Mouse (Mus musculus) lung, embryonic 16.5 days (tissue): ENCODE measurements at regions not wholly inside any gene's neighbourhood (a gene's known extent, or its start where the extent isn't known, plus 50 kb on each side); places are given as distances from the start of the nearest gene placed in this dataset.

Experiments
- ATAC-seq: fragments of 200-750 bp; cut with Nextera tagmentation; 2 replicates; pipeline ENCODE4 v1.8.0; 2017; ENCODE audit warnings: low read depth, mild to moderate bottlenecking, moderate library complexity
- H3K27ac ChIP-seq: fragments of 300-500 bp; sonication (generic); 2 replicates; pipeline ENCODE4 v1.5.1; 2014; ENCODE audit warnings: mild to moderate bottlenecking, control low read depth, low read length
- H3K27me3 ChIP-seq: fragments of 300-500 bp; sonication (generic); 2 replicates; pipeline ENCODE4 v1.6.1; 2014; ENCODE audit warnings: low read depth, low read length, mixed read lengths; ENCODE audit not compliant: control insufficient read depth, insufficient read depth
- H3K36me3 ChIP-seq: fragments of 300-500 bp; sonication (generic); 2 replicates; pipeline ENCODE4 v1.6.1; 2014; ENCODE audit warnings: low read length; ENCODE audit not compliant: control insufficient read depth, insufficient read depth
- H3K4me1 ChIP-seq: fragments of 300-500 bp; sonication (generic); replicated peaks from 2 replicates; pipeline ENCODE4 v1.6.1; 2014; ENCODE audit warnings: low read length, mixed read lengths; ENCODE audit not compliant: control insufficient read depth, insufficient read depth
- H3K4me2 ChIP-seq: fragments of 300-500 bp; sonication (generic); 2 replicates; pipeline ENCODE4 v1.6.1; 2014; ENCODE audit warnings: low read depth, low read length, control low read depth
- H3K4me3 ChIP-seq: fragments of 300-500 bp; sonication (generic); 2 replicates; pipeline ENCODE4 v1.5.1; 2014; ENCODE audit warnings: mild to moderate bottlenecking, low read length, control low read depth
- H3K9ac ChIP-seq: fragments of 300-500 bp; sonication (generic); 2 replicates; pipeline ENCODE4 v1.6.1; 2014; ENCODE audit warnings: low read length, control low read depth
- H3K9me3 ChIP-seq: fragments of 300-500 bp; sonication (generic); 2 replicates; pipeline ENCODE4 v1.6.1; 2016; ENCODE audit warnings: low read length; ENCODE audit not compliant: control insufficient read depth
- WGBS: fragments of 180-500 bp; shearing (Covaris S2); extraction: QIAGEN DNeasy Blood & Tissue Kit; methylation state at CpG from one replicate; pipeline ENCODE4 v1.1.7; 2014; 5-methylcytosine and 5-hydroxymethylcytosine counted together

GRCm38 (mm10) chr16:30173953-30174874 is 93.1 kb downstream of the Cpn2 start:
- H3K4me2 ChIP-seq: no peak overlapping the region
- no peaks in the 10 kb centered on the region for H3K36me3 ChIP-seq
- H3K9ac ChIP-seq: no peak overlapping the region
- ATAC-seq: peak; percentile 56
- peaks cover 42% of the 10 kb centered on the region for H3K4me1 ChIP-seq
- no peaks in the 10 kb centered on the region for H3K9me3 ChIP-seq
- peak overlapping the region; percentile 69 for H3K27ac ChIP-seq
- WGBS: 53% methylated on average over 8 of the region's 8 CpGs
- no peak overlapping the region for H3K4me3 ChIP-seq
- no peaks in the 10 kb centered on the region for H3K27me3 ChIP-seq

- Histone ChIP-seq H3K4me3 (no peak overlapping the region), H3K9me3 (no peaks in the 10 kb centered on the region), H3K9ac (no peak overlapping the region), H3K27me3 (no peaks in the 10 kb centered on the region), H3K27ac (no peak overlapping the region), H3K4me1 (peaks cover 34% of the 10 kb centered on the region), H3K4me2 (no peak overlapping the region), H3K36me3 (no peaks in the 10 kb centered on the region)
- 68% methylated on average over 5 of the region's 5 CpGs for WGBS
- ATAC-seq: no peak
Measured at GRCm38 (mm10) chr16:30176306-30176705, 91.0 kb downstream of the Cpn2 start.

- no peak overlapping the region for H3K4me2 ChIP-seq
- no peaks in the 10 kb centered on the region for H3K36me3 ChIP-seq
- ATAC-seq: no peak
- H3K9ac ChIP-seq: no peak overlapping the region
- H3K27ac ChIP-seq: no peak overlapping the region
- H3K27me3 ChIP-seq: no peaks in the 10 kb centered on the region
- H3K4me1 ChIP-seq: peaks cover 20% of the 10 kb centered on the region
- WGBS: 86% methylated on average over 7 of the region's 7 CpGs
- no peak overlapping the region for H3K4me3 ChIP-seq
- no peaks in the 10 kb centered on the region for H3K9me3 ChIP-seq
Measured at GRCm38 (mm10) chr16:30177769-30178168, 89.5 kb downstream of the Cpn2 start.

GRCm38 (mm10) chr16:30178596-30178995 is 88.7 kb downstream of the Cpn2 start:
- no peak overlapping the region for H3K4me3 ChIP-seq
- H3K9ac ChIP-seq: no peak overlapping the region
- no peak for ATAC-seq
- no peak overlapping the region for H3K4me2 ChIP-seq
- no peak overlapping the region for H3K27ac ChIP-seq
- H3K36me3 ChIP-seq: no peaks in the 10 kb centered on the region
- 61% methylated on average over 6 of the region's 6 CpGs for WGBS
- H3K4me1 ChIP-seq: peaks cover 11% of the 10 kb centered on the region
- no peaks in the 10 kb centered on the region for H3K9me3 ChIP-seq
- no peaks in the 10 kb centered on the region for H3K27me3 ChIP-seq

- Histone ChIP-seq H3K27me3 (no peaks in the 10 kb centered on the region), H3K36me3 (no peaks in the 10 kb centered on the region), H3K4me2 (no peak overlapping the region), H3K9me3 (no peaks in the 10 kb centered on the region), H3K4me3 (no peak overlapping the region), H3K4me1 (peaks cover 9% of the 10 kb centered on the region), H3K27ac (no peak overlapping the region), H3K9ac (no peak overlapping the region)
- no peak for ATAC-seq
- WGBS: 62% methylated on average over 5 of the region's 5 CpGs
Measured at GRCm38 (mm10) chr16:30179504-30179976, 87.8 kb downstream of the Cpn2 start.

- no peaks in the 10 kb centered on the region for H3K36me3 ChIP-seq
- no peak overlapping the region for H3K4me2 ChIP-seq
- no peak overlapping the region for H3K27ac ChIP-seq
- H3K9me3 ChIP-seq: no peaks in the 10 kb centered on the region
- ATAC-seq: no peak
- H3K4me1 ChIP-seq: peaks cover 23% of the 10 kb centered on the region
- H3K9ac ChIP-seq: no peak overlapping the region
- H3K4me3 ChIP-seq: no peak overlapping the region
- H3K27me3 ChIP-seq: no peaks in the 10 kb centered on the region
- WGBS: 78% methylated on average over 8 of the region's 8 CpGs
Measured at GRCm38 (mm10) chr16:30181116-30181515, 86.2 kb downstream of the Cpn2 start.

GRCm38 (mm10) chr16:30184591-30185265 is 82.6 kb downstream of the Cpn2 start:
- Histone ChIP-seq H3K4me1 (peaks cover 53% of the 10 kb centered on the region), H3K36me3 (no peaks in the 10 kb centered on the region), H3K4me3 (peak overlapping the region; percentile 13; the same call in 1 of the 2 replicates), H3K9me3 (no peaks in the 10 kb centered on the region), H3K9ac (peak overlapping the region; percentile 49), H3K27me3 (no peaks in the 10 kb centered on the region), H3K27ac (peak overlapping the region; percentile 91), H3K4me2 (peak overlapping the region; percentile 34)
- peak; percentile 83 for ATAC-seq
- 5% methylated on average over 18 of the region's 18 CpGs for WGBS

GRCm38 (mm10) chr16:30185707-30186106 is 81.6 kb downstream of the Cpn2 start:
- Histone ChIP-seq H3K4me1 (peaks cover 59% of the 10 kb centered on the region), H3K36me3 (no peaks in the 10 kb centered on the region), H3K9ac (0 out of 2 replicates have a peak overlapping the region, but pooled peaks have one; percentile 49), H3K27me3 (no peaks in the 10 kb centered on the region), H3K4me3 (no peak overlapping the region), H3K27ac (peak overlapping the region; percentile 91), H3K9me3 (no peaks in the 10 kb centered on the region), H3K4me2 (no peak overlapping the region)
- ATAC-seq: no peak
- WGBS: 27% methylated on average over 7 of the region's 7 CpGs

GRCm38 (mm10) chr16:30186201-30186700 is 81.0 kb downstream of the Cpn2 start:
- no peaks in the 10 kb centered on the region for H3K27me3 ChIP-seq
- H3K9ac ChIP-seq: no peak overlapping the region
- H3K4me3 ChIP-seq: no peak overlapping the region
- peak; percentile 11; the same call in 1 of the 2 replicates for ATAC-seq
- peaks cover 65% of the 10 kb centered on the region for H3K4me1 ChIP-seq
- H3K27ac ChIP-seq: peak overlapping the region; percentile 91
- H3K36me3 ChIP-seq: no peaks in the 10 kb centered on the region
- WGBS: 36% methylated on average over 15 of the region's 15 CpGs
- H3K9me3 ChIP-seq: no peaks in the 10 kb centered on the region
- no peak overlapping the region for H3K4me2 ChIP-seq
